Mouse (Mus musculus): Measurements from ENCODE around the gene Plet1. TPM values are rescaled to one million over a fixed set of nuclear protein-coding genes. Genes with fewer than 3 reads are reported as not detected.

Gene Plet1
- polyA plus RNA-seq, 1 experiment from 2014 or later = 3.1 TPM

DNA sequence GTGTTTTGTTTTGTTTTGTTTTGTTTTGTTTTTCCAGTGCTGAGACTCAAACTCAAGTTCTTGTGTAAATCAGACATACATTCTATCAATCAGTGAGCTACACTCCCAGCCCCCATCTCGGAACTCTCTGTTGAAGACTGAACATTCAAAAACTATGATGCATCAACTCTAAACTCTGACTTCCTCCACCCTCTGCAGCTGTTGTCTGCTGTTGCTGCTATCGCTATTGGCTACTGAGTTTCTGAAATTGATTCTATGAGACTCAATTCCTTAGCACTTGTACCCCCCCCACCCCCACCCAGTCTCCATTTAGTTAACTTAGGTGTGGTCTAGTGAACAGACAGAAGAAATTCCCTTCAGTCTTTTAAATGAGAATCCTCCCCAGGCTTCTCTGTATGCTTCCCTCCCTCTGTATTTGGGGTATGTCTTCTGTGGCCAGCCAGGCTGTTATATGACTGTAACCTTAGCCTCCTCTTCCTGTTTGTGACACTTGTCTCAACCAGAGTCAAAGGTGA is 2.7 kb upstream of the Plet1 start:
- no peak for ATAC-seq
- WGBS = 58% methylated on average over 2 of the region's 2 CpGs
- no peak for TF ChIP-seq CTCF (IDR thresholded peaks at IDR 0.05; ENCODE audit: low read depth)
- Histone ChIP-seq H3K27me3 (replicated peaks; ENCODE audit: control insufficient read depth, insufficient read depth, low read length) (no peaks in the 10 kb centered on the region), H3K9ac (ENCODE audit: low read depth, low read length) (no peak overlapping the region), H3K4me1 (replicated peaks; ENCODE audit: control insufficient read depth, insufficient read depth, low read length) (no peaks in the 10 kb centered on the region), H3K9me3 (ENCODE audit: control insufficient read depth) (no peaks in the 10 kb centered on the region), H3K4me3 (ENCODE audit: low read depth, low read length) (no peak overlapping the region), H3K36me3 (ENCODE audit: control insufficient read depth, insufficient read depth) (no peaks in the 10 kb centered on the region), H3K27ac (ENCODE audit: low read depth, low read length) (no peak overlapping the region), H3K4me2 (replicated peaks; ENCODE audit: low read depth) (no peak overlapping the region)

DNA sequence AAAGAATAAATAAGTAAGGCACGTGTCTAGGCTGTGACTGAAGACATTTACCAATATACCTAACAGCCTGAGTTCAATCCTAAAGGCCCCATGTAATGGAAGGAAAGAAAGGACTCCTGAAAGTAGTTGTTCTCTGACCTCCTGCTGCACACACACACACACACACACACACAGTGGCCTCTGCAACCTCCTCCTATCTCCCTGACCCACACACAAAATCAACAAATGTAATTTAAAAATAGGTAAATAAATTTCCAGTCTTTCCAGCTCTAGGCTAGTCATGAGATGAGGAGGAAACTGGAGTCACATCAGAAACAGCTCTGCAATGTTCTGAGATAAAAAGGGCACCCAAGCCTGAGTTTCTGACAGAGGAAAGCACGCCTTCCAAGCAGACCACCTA is 548 bp upstream of the Plet1 start:
- Histone ChIP-seq H3K4me2 (replicated peaks; ENCODE audit: low read depth) (no peak overlapping the region), H3K27me3 (replicated peaks; ENCODE audit: control insufficient read depth, insufficient read depth, low read length) (no peaks in the 10 kb centered on the region), H3K9ac (ENCODE audit: low read depth, low read length) (no peak overlapping the region), H3K4me1 (replicated peaks; ENCODE audit: control insufficient read depth, insufficient read depth, low read length) (no peaks in the 10 kb centered on the region), H3K4me3 (ENCODE audit: low read depth, low read length) (no peak overlapping the region), H3K27ac (ENCODE audit: low read depth, low read length) (no peak overlapping the region), H3K36me3 (ENCODE audit: control insufficient read depth, insufficient read depth) (no peaks in the 10 kb centered on the region), H3K9me3 (ENCODE audit: control insufficient read depth) (no peaks in the 10 kb centered on the region)
- TF ChIP-seq CTCF (IDR thresholded peaks at IDR 0.05; ENCODE audit: low read depth) = no peak
- 73% methylated on average over 2 of the region's 2 CpGs for WGBS
- no peak for ATAC-seq

- Histone ChIP-seq H3K27me3 (replicated peaks; ENCODE audit: control insufficient read depth, insufficient read depth, low read length) (no peaks in the 10 kb centered on the region), H3K27ac (ENCODE audit: low read depth, low read length) (no peak overlapping the region), H3K4me2 (replicated peaks; ENCODE audit: low read depth) (no peak overlapping the region), H3K4me3 (ENCODE audit: low read depth, low read length) (no peak overlapping the region), H3K9me3 (ENCODE audit: control insufficient read depth) (no peaks in the 10 kb centered on the region), H3K4me1 (replicated peaks; ENCODE audit: control insufficient read depth, insufficient read depth, low read length) (no peaks in the 10 kb centered on the region), H3K36me3 (ENCODE audit: control insufficient read depth, insufficient read depth) (no peaks in the 10 kb centered on the region), H3K9ac (ENCODE audit: low read depth, low read length) (no peak overlapping the region)
- no peak for TF ChIP-seq CTCF (IDR thresholded peaks at IDR 0.05; ENCODE audit: low read depth)
- WGBS = 65% methylated on average over 10 of the region's 10 CpGs
- no peak for ATAC-seq
Measured at GRCm38 (mm10) chr9:50495405-50496150, 1.3 kb downstream of the Plet1 start.

GRCm38 (mm10) chr9:50496151-50496505 is 1.8 kb downstream of the Plet1 start:
- TF ChIP-seq CTCF (IDR thresholded peaks at IDR 0.05; ENCODE audit: low read depth) = no peak
- no peak overlapping the region for H3K9ac ChIP-seq (ENCODE audit: low read depth, low read length)
- 49% methylated on average over 6 of the region's 6 CpGs for WGBS
- no peaks in the 10 kb centered on the region for H3K4me1 ChIP-seq (replicated peaks; ENCODE audit: control insufficient read depth, insufficient read depth, low read length)
- H3K36me3 ChIP-seq (ENCODE audit: control insufficient read depth, insufficient read depth) = no peaks in the 10 kb centered on the region
- H3K27me3 ChIP-seq (replicated peaks; ENCODE audit: control insufficient read depth, insufficient read depth, low read length) = no peaks in the 10 kb centered on the region
- no peak overlapping the region for H3K4me3 ChIP-seq (ENCODE audit: low read depth, low read length)
- no peaks in the 10 kb centered on the region for H3K9me3 ChIP-seq (ENCODE audit: control insufficient read depth)
- H3K27ac ChIP-seq (ENCODE audit: low read depth, low read length) = no peak overlapping the region
- ATAC-seq = no peak
- no peak overlapping the region for H3K4me2 ChIP-seq (replicated peaks; ENCODE audit: low read depth)

DNA sequence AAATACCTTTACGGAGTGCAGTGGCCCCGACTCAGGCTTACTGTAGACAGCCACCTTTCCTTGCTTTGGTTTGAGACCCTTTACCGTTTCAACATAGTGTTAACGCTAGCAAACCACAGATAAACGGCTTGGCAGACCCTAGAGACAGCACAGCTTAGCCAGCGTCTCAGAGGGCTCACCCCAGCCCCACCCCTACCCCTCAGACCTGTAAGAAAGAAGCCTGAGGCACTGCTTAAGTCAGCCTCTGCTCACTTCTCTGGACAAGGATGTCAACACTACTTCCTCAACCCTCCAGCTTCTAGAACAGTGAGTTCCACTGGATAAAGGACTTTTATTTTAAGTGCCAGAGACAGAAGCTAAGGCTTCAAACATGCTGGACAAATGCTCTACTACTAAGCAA is 2.2 kb downstream of the Plet1 start:
- Histone ChIP-seq H3K36me3 (ENCODE audit: control insufficient read depth, insufficient read depth) (no peaks in the 10 kb centered on the region), H3K4me3 (ENCODE audit: low read depth, low read length) (no peak overlapping the region), H3K9ac (ENCODE audit: low read depth, low read length) (no peak overlapping the region), H3K27ac (ENCODE audit: low read depth, low read length) (no peak overlapping the region), H3K4me2 (replicated peaks; ENCODE audit: low read depth) (no peak overlapping the region), H3K4me1 (replicated peaks; ENCODE audit: control insufficient read depth, insufficient read depth, low read length) (no peaks in the 10 kb centered on the region), H3K27me3 (replicated peaks; ENCODE audit: control insufficient read depth, insufficient read depth, low read length) (no peaks in the 10 kb centered on the region), H3K9me3 (ENCODE audit: control insufficient read depth) (no peaks in the 10 kb centered on the region)
- TF ChIP-seq CTCF (IDR thresholded peaks at IDR 0.05; ENCODE audit: low read depth) = no peak
- ATAC-seq = no peak
- 38% methylated on average over 6 of the region's 6 CpGs for WGBS

DNA sequence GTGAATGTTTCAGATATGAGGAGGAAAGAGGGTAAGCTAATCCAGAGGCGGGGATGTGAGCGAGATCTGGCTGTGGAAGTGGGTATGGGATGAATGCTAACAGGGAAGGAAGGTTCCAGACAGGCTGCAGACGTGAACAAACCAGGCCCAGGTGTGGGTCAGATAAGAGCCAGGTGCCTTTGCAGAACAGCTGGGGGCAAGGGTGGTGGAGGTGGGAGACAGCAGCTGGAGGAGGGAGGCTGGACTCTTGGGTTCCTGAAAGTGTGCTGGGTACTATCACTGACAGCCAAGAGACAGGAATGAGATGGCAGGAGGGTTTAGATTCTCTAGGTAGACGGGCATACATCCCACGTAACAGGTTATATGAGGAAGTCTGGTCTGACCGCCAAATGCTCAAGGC is 2.8 kb downstream of the Plet1 start:
- Histone ChIP-seq H3K4me3 (ENCODE audit: low read depth, low read length) (no peak overlapping the region), H3K4me2 (replicated peaks; ENCODE audit: low read depth) (no peak overlapping the region), H3K36me3 (ENCODE audit: control insufficient read depth, insufficient read depth) (no peaks in the 10 kb centered on the region), H3K27me3 (replicated peaks; ENCODE audit: control insufficient read depth, insufficient read depth, low read length) (no peaks in the 10 kb centered on the region), H3K9me3 (ENCODE audit: control insufficient read depth) (no peaks in the 10 kb centered on the region), H3K9ac (ENCODE audit: low read depth, low read length) (no peak overlapping the region), H3K4me1 (replicated peaks; ENCODE audit: control insufficient read depth, insufficient read depth, low read length) (no peaks in the 10 kb centered on the region), H3K27ac (ENCODE audit: low read depth, low read length) (no peak overlapping the region)
- 80% methylated on average over 6 of the region's 6 CpGs for WGBS
- no peak for ATAC-seq
- TF ChIP-seq CTCF (IDR thresholded peaks at IDR 0.05; ENCODE audit: low read depth) = no peak

All from intestine, postnatal 0 days (tissue).